ENCODE assay signal across 13 mouse cellular contexts in genomic region chr5:112041285-112041684, GRCm38 (mm10).
DNase-seq lines count a peak whose midpoint lies in the region; ATAC-seq and TF ChIP-seq lines count a peak whose summit lies in the region.
"Had no signal": no experiment of that assay in that cellular context is flagged by ENCODE, and none has a peak within 500 bp of the region (broad histone marks: within the 10 kb centered on the region; RNA-seq: fewer than 3 reads in every experiment).

No protein-coding gene starts in this region.

- no peak overlapping the region for H3K4me3 ChIP-seq in cerebellum, adult 2 months (replicated peaks; ENCODE audit: insufficient read depth, low read depth, low read length)
- H3K4me3 ChIP-seq in forebrain, postnatal 0 days (ENCODE audit: low read depth, low read length): no peak overlapping the region
- H3K4me3 ChIP-seq in limb, embryonic 10.5 days: no peak overlapping the region
- H3K4me3 ChIP-seq: limb, embryonic 15.5 days had no signal

- H3K4me2 ChIP-seq in forebrain, postnatal 0 days (ENCODE audit: low read depth): no peak overlapping the region
- H3K4me2 ChIP-seq: heart, embryonic 11.5 days; limb, embryonic 15.5 days had no signal

- 23% methylated on average over 4 of the region's 4 CpGs for WGBS in cerebellum, adult 2 months
- WGBS in forebrain, postnatal 0 days: 3% methylated on average over 4 of the region's 4 CpGs
- WGBS in limb, embryonic 10.5 days: 33% methylated on average over 4 of the region's 4 CpGs

- no peak for TF ChIP-seq POLR2A in cerebellum, adult 2 months (IDR thresholded peaks at IDR 0.05; ENCODE audit: borderline replicate concordance, insufficient read depth, low read length)

- TF ChIP-seq CTCF in cerebellum, adult 2 months (IDR thresholded peaks at IDR 0.05; ENCODE audit: borderline replicate concordance, insufficient read depth, low read depth, low read length): no peak
- no peak for TF ChIP-seq CTCF in forebrain, postnatal 0 days (IDR thresholded peaks at IDR 0.05; ENCODE audit: low read depth)

- intact Hi-C loops in left cerebral cortex, postnatal 25 days (cut with DNase I): no loop called here

- ATAC-seq in forebrain, postnatal 0 days: peak; percentile 77
- ATAC-seq: activated CD4-positive, CD25-positive, alpha-beta regulatory T cell, adult 4 months; inflammation-experienced regulatory T-cells, adult 6 months had no signal

- H3K9ac ChIP-seq in forebrain, postnatal 0 days: no peak overlapping the region
- H3K9ac ChIP-seq: limb, embryonic 15.5 days had no signal

- H3K27ac ChIP-seq in cerebellum, adult 2 months (ENCODE audit: insufficient read depth, low read length): no peak overlapping the region
- H3K27ac ChIP-seq in forebrain, postnatal 0 days (ENCODE audit: low read depth, low read length): peak overlapping the region; percentile 66
- H3K27ac ChIP-seq in limb, embryonic 10.5 days: no peak overlapping the region
- H3K27ac ChIP-seq: limb, embryonic 15.5 days had no signal

- no peaks in the 10 kb centered on the region for H3K36me3 ChIP-seq in forebrain, postnatal 0 days (ENCODE audit: insufficient read depth)
- no peaks in the 10 kb centered on the region for H3K36me3 ChIP-seq in limb, embryonic 10.5 days
- H3K36me3 ChIP-seq: limb, embryonic 15.5 days had no signal

- DNase-seq in cerebellum, postnatal 10 days: peak; percentile 66 to 74
- DNase-seq in cerebellum, adult 2 months: no peak
- DNase-seq in forebrain, postnatal 0 days: peak; percentile 58
- peak; percentile 40 to 62 for DNase-seq in left cerebral cortex, postnatal 25 days (ENCODE audit: low spot score in 2 of 2)
- peak; percentile 92 for DNase-seq in retina, postnatal 1 day
- no peak for DNase-seq in liver
- DNase-seq in limb, embryonic 10.5 days (ENCODE audit: low spot score): no peak
- DNase-seq in ovary, postnatal 36 days (ENCODE audit: low spot score): no peak
- DNase-seq: lung, postnatal 4 days had no signal

- H3K27me3 ChIP-seq in cerebellum, adult 2 months (ENCODE audit: control insufficient read depth, insufficient read depth, low read length): no peaks in the 10 kb centered on the region
- H3K27me3 ChIP-seq in forebrain, postnatal 0 days (ENCODE audit: insufficient read depth, low read length): no peaks in the 10 kb centered on the region
- peaks cover 62% of the 10 kb centered on the region for H3K27me3 ChIP-seq in limb, embryonic 10.5 days (ENCODE audit: low read depth, poor library complexity, severe bottlenecking)

- no peaks in the 10 kb centered on the region for H3K9me3 ChIP-seq in forebrain, postnatal 0 days (ENCODE audit: low read length)
- H3K9me3 ChIP-seq in limb, embryonic 10.5 days (replicated peaks): no peaks in the 10 kb centered on the region
- H3K9me3 ChIP-seq: limb, embryonic 15.5 days had no signal

- H3K4me1 ChIP-seq in cerebellum, adult 2 months (ENCODE audit: control insufficient read depth, insufficient read depth, low read length): no peaks in the 10 kb centered on the region
- H3K4me1 ChIP-seq in forebrain, postnatal 0 days (ENCODE audit: insufficient read depth): peaks cover 13% of the 10 kb centered on the region
- peaks cover 12% of the 10 kb centered on the region for H3K4me1 ChIP-seq in limb, embryonic 10.5 days
- H3K4me1 ChIP-seq: limb, embryonic 15.5 days had no signal

Comparison
In these comparisons a context has a peak if more than half of its experiments do, and no peak if none do; other contexts are left out.
1. DNase-seq: peak in cerebellum, postnatal 10 days (2 of 2), forebrain, postnatal 0 days (single experiment), left cerebral cortex, postnatal 25 days (2 of 2) and retina, postnatal 1 day (single experiment); none in cerebellum, adult 2 months (0 of 2), liver (single experiment), limb, embryonic 10.5 days (single experiment) and ovary, postnatal 36 days (single experiment).